Mouse (Mus musculus) liver, embryonic 14.5 days (tissue): Measurements from ENCODE around the gene Chst8.

Experiments
- CTCF ChIP-seq: IDR thresholded peaks from 2 replicates; pipeline ENCODE4 v1.5.1; 2016; ENCODE audit warnings: antibody characterized with exemption, low read depth, control low read depth
- EP300 ChIP-seq: IDR thresholded peaks from 2 replicates; pipeline ENCODE4 v1.6.1; 2016; ENCODE audit warnings: antibody characterized with exemption, low read depth

DNA sequence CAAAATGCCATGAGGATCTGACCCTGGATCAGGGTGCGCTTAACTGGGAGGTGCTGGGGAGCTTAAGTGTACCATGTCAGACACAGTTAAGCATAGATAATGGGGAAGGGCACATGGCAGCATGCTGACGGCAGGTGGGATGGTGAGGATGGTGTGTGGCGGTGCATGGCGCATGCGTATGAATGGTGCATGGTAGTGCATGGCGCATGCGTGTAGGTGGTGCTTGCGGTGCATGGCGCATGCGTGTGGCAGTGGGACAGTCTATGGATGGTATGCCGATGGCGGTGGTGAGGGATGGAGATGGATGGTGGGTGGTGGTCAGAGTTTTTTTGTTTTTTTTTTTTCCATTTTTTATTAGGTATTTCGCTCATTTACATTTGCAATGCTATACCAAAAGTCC lies 118.6 kb downstream of the Chst8 start:
- no peak for TF ChIP-seq CTCF
- TF ChIP-seq EP300: no peak
